Mouse (Mus musculus) layer of hippocampus, adult 9-10 months (tissue): ENCODE data around the gene Setdb2.
"Not testable (repeated sequence)": the region's sequence is repeated elsewhere in the genome, so short reads cannot be mapped to it uniquely, and the experiment has no call there.

Experiments
- DNase-seq: peaks from one replicate; pipeline ENCODE4 v3.0.0; 2022; ENCODE audit warnings: low spot score

The Setdb2 gene

GRCm38 (mm10) chr14:59440558-59441471 is at the start of gene Setdb2, which contains the start of gene Cab39l:
Gene Setdb2 (minus strand): TSS chr14:59440884.
Gene Cab39l (plus strand): TSS chr14:59440972.
- DNase-seq: peak; percentile 87

GRCm38 (mm10) chr14:59485247-59485810 is 44.6 kb upstream of the Setdb2 start:
- no peak for DNase-seq

GRCm38 (mm10) chr14:59478699-59479098 is 38.0 kb upstream of the Setdb2 start:
- peak; percentile 20 for DNase-seq

- DNase-seq: no peak
Measured at GRCm38 (mm10) chr14:59470781-59471180, 30.1 kb upstream of the Setdb2 start.

- DNase-seq: peak; percentile 22
Measured at GRCm38 (mm10) chr14:59467798-59468197, 27.1 kb upstream of the Setdb2 start.

GRCm38 (mm10) chr14:59466503-59466902 is 25.8 kb upstream of the Setdb2 start:
- no peak for DNase-seq

- no peak for DNase-seq
Measured at GRCm38 (mm10) chr14:59447981-59448380, 7.3 kb upstream of the Setdb2 start.

GRCm38 (mm10) chr14:59445421-59445820 is 4.7 kb upstream of the Setdb2 start:
- DNase-seq: no peak

- DNase-seq: no peak
Measured at GRCm38 (mm10) chr14:59441472-59441805, 755 bp upstream of the Setdb2 start.

GRCm38 (mm10) chr14:59440039-59440438 is 645 bp downstream of the Setdb2 start:
- DNase-seq: no peak

GRCm38 (mm10) chr14:59438505-59438904 is 2.2 kb downstream of the Setdb2 start:
- DNase-seq: no peak

GRCm38 (mm10) chr14:59437398-59437797 is 3.3 kb downstream of the Setdb2 start:
- no peak for DNase-seq

- no peak for DNase-seq
Measured at GRCm38 (mm10) chr14:59435206-59435605, 5.5 kb downstream of the Setdb2 start.

- DNase-seq: no peak
Measured at GRCm38 (mm10) chr14:59433902-59434301, 6.8 kb downstream of the Setdb2 start.

- no peak for DNase-seq
Measured at GRCm38 (mm10) chr14:59430556-59430955, 10.1 kb downstream of the Setdb2 start.

GRCm38 (mm10) chr14:59422912-59423663 is 17.6 kb downstream of the Setdb2 start:
- no peak for DNase-seq

GRCm38 (mm10) chr14:59418171-59418570 is 22.5 kb downstream of the Setdb2 start:
- DNase-seq: no peak

- not testable (repeated sequence) for DNase-seq
Measured at GRCm38 (mm10) chr14:59414979-59415378, 25.7 kb downstream of the Setdb2 start.

GRCm38 (mm10) chr14:59396999-59397398 is 43.7 kb downstream of the Setdb2 start:
- DNase-seq: no peak

- no peak for DNase-seq
Measured at GRCm38 (mm10) chr14:59395281-59395680, 45.4 kb downstream of the Setdb2 start, which contains the start of gene Phf11c. Gene Phf11c (minus strand): TSS chr14:59395381.

GRCm38 (mm10) chr14:59390181-59390580 is 50.5 kb downstream of the Setdb2 start:
- peak; percentile 38 for DNase-seq

- DNase-seq: no peak
Measured at GRCm38 (mm10) chr14:59389532-59389931, 51.2 kb downstream of the Setdb2 start.
